Mouse (Mus musculus) midbrain, embryonic 13.5 days (tissue): ENCODE measurements at regions not wholly inside any gene's neighbourhood (a gene's known extent, or its start where the extent isn't known, plus 50 kb on each side); places are given as distances from the start of the nearest gene placed in this dataset.

Experiments used
- ATAC-seq: fragments of 200-750 bp; cut with Nextera tagmentation; 2 replicates; pipeline ENCODE4 v1.8.0; 2017; ENCODE audit warnings: mild to moderate bottlenecking, moderate TSS enrichment, moderate library complexity
- H3K27ac ChIP-seq: fragments of 300-500 bp; sonication (generic); 2 replicates; pipeline ENCODE4 v1.5.1; 2015; ENCODE audit warnings: inconsistent platforms, mild to moderate bottlenecking, moderate library complexity
- H3K27me3 ChIP-seq: fragments of 300-500 bp; sonication (generic); 2 replicates; pipeline ENCODE4 v1.6.1; 2015; ENCODE audit warnings: mild to moderate bottlenecking, inconsistent platforms
- H3K36me3 ChIP-seq: fragments of 300-500 bp; sonication (generic); 2 replicates; pipeline ENCODE4 v1.6.1; 2015; ENCODE audit warnings: mild to moderate bottlenecking, inconsistent platforms
- H3K4me1 ChIP-seq: fragments of 300-500 bp; sonication (generic); replicated peaks from 2 replicates; pipeline ENCODE4 v1.6.1; 2015; ENCODE audit warnings: inconsistent platforms
- H3K4me2 ChIP-seq: fragments of 300-500 bp; sonication (generic); replicated peaks from 2 replicates; pipeline ENCODE4 v1.6.1; 2015; ENCODE audit warnings: moderate library complexity, mild to moderate bottlenecking, inconsistent platforms
- H3K4me3 ChIP-seq: fragments of 300-500 bp; sonication (generic); replicated peaks from 2 replicates; pipeline ENCODE4 v1.5.1; 2015; ENCODE audit warnings: mild to moderate bottlenecking, inconsistent platforms
- H3K9ac ChIP-seq: fragments of 300-500 bp; sonication (generic); replicated peaks from 2 replicates; pipeline ENCODE4 v1.6.1; 2015; ENCODE audit warnings: mild to moderate bottlenecking, inconsistent platforms
- H3K9me3 ChIP-seq: fragments of 300-500 bp; sonication (generic); 2 replicates; pipeline ENCODE4 v1.6.1; 2016; ENCODE audit warnings: mild to moderate bottlenecking, inconsistent platforms
- WGBS: fragments of 180-500 bp; shearing (Covaris S2); methylation state at CpG from one replicate; pipeline ENCODE4 v1.1.7; 2015; 5-methylcytosine and 5-hydroxymethylcytosine counted together

GRCm38 (mm10) chr9:61025341-61025740 lies 231.0 kb downstream of the Uaca start:
- Histone ChIP-seq H3K4me2 (no peak overlapping the region), H3K9me3 (no peaks in the 10 kb centered on the region), H3K36me3 (no peaks in the 10 kb centered on the region), H3K9ac (no peak overlapping the region), H3K4me1 (peaks cover 13% of the 10 kb centered on the region), H3K27ac (no peak overlapping the region), H3K4me3 (no peak overlapping the region), H3K27me3 (peaks cover 7% of the 10 kb centered on the region)
- no peak for ATAC-seq
- 93% methylated on average over 6 of the region's 6 CpGs for WGBS

- H3K9me3 ChIP-seq = no peaks in the 10 kb centered on the region
- no peak overlapping the region for H3K4me3 ChIP-seq
- H3K4me1 ChIP-seq = peaks cover 24% of the 10 kb centered on the region
- no peak overlapping the region for H3K4me2 ChIP-seq
- ATAC-seq = no peak
- no peaks in the 10 kb centered on the region for H3K36me3 ChIP-seq
- no peak overlapping the region for H3K27ac ChIP-seq
- H3K9ac ChIP-seq = no peak overlapping the region
- 59% methylated on average over 12 of the region's 12 CpGs for WGBS
- peaks cover 7% of the 10 kb centered on the region for H3K27me3 ChIP-seq
Measured at GRCm38 (mm10) chr9:61028775-61029401, 234.5 kb downstream of the Uaca start.

- Histone ChIP-seq H3K4me1 (peaks cover 24% of the 10 kb centered on the region), H3K4me2 (no peak overlapping the region), H3K27ac (no peak overlapping the region), H3K9me3 (no peaks in the 10 kb centered on the region), H3K27me3 (0 out of 2 replicates have a peak, but pooled peaks cover 4% of the 10 kb centered on the region), H3K36me3 (no peaks in the 10 kb centered on the region), H3K4me3 (no peak overlapping the region), H3K9ac (no peak overlapping the region)
- 83% methylated on average over 26 of the region's 26 CpGs for WGBS
- ATAC-seq = no peak
Measured at GRCm38 (mm10) chr9:61031699-61032447, 237.5 kb downstream of the Uaca start.

GRCm38 (mm10) chr9:61032448-61033433 lies 238.4 kb downstream of the Uaca start:
- Histone ChIP-seq H3K27ac (peak overlapping the region; percentile 45; the same call in 1 of the 2 replicates), H3K9ac (no peak overlapping the region), H3K4me3 (no peak overlapping the region), H3K4me1 (peaks cover 24% of the 10 kb centered on the region), H3K9me3 (no peaks in the 10 kb centered on the region), H3K27me3 (0 out of 2 replicates have a peak, but pooled peaks cover 8% of the 10 kb centered on the region), H3K36me3 (no peaks in the 10 kb centered on the region), H3K4me2 (no peak overlapping the region)
- no peak for ATAC-seq
- 71% methylated on average over 23 of the region's 23 CpGs for WGBS

GRCm38 (mm10) chr9:61033593-61033992 lies 239.3 kb downstream of the Uaca start:
- Histone ChIP-seq H3K9ac (no peak overlapping the region), H3K9me3 (no peaks in the 10 kb centered on the region), H3K36me3 (no peaks in the 10 kb centered on the region), H3K27ac (no peak overlapping the region), H3K4me2 (no peak overlapping the region), H3K27me3 (0 out of 2 replicates have a peak, but pooled peaks cover 11% of the 10 kb centered on the region), H3K4me3 (no peak overlapping the region), H3K4me1 (peaks cover 24% of the 10 kb centered on the region)
- 80% methylated on average over 9 of the region's 9 CpGs for whole genome bisulfite sequencing
- ATAC-seq = no peak

GRCm38 (mm10) chr9:61042063-61042462 lies 247.7 kb downstream of the Uaca start:
- Histone ChIP-seq H3K4me1 (peaks cover 29% of the 10 kb centered on the region), H3K4me2 (no peak overlapping the region), H3K27ac (no peak overlapping the region), H3K36me3 (no peaks in the 10 kb centered on the region), H3K4me3 (no peak overlapping the region), H3K9me3 (no peaks in the 10 kb centered on the region), H3K9ac (no peak overlapping the region), H3K27me3 (peaks cover 29% of the 10 kb centered on the region)
- WGBS = 37% methylated on average over 2 of the region's 2 CpGs
- ATAC-seq = 0 out of 2 replicates have a peak, but pooled peaks have one; percentile 6

GRCm38 (mm10) chr9:61044983-61045382 lies 250.6 kb downstream of the Uaca start:
- Histone ChIP-seq H3K4me1 (peaks cover 22% of the 10 kb centered on the region), H3K4me2 (no peak overlapping the region), H3K27ac (no peak overlapping the region), H3K9me3 (no peaks in the 10 kb centered on the region), H3K36me3 (no peaks in the 10 kb centered on the region), H3K27me3 (peaks cover 30% of the 10 kb centered on the region), H3K9ac (no peak overlapping the region), H3K4me3 (no peak overlapping the region)
- 87% methylated on average over 14 of the region's 14 CpGs for whole genome bisulfite sequencing
- no peak for ATAC-seq

- Histone ChIP-seq H3K4me3 (no peak overlapping the region), H3K36me3 (no peaks in the 10 kb centered on the region), H3K4me2 (no peak overlapping the region), H3K9me3 (no peaks in the 10 kb centered on the region), H3K4me1 (peaks cover 17% of the 10 kb centered on the region), H3K9ac (no peak overlapping the region), H3K27me3 (peaks cover 31% of the 10 kb centered on the region), H3K27ac (no peak overlapping the region)
- 16% methylated on average over 7 of the region's 7 CpGs for WGBS
- ATAC-seq = no peak
Measured at GRCm38 (mm10) chr9:61046517-61046916, 252.2 kb downstream of the Uaca start.

- H3K9ac ChIP-seq = no peak overlapping the region
- H3K36me3 ChIP-seq = no peaks in the 10 kb centered on the region
- H3K4me3 ChIP-seq = no peak overlapping the region
- no peaks in the 10 kb centered on the region for H3K9me3 ChIP-seq
- no peak overlapping the region for H3K27ac ChIP-seq
- peaks cover 28% of the 10 kb centered on the region for H3K27me3 ChIP-seq
- peaks cover 9% of the 10 kb centered on the region for H3K4me1 ChIP-seq
- ATAC-seq = no peak
- H3K4me2 ChIP-seq = no peak overlapping the region
- WGBS = 79% methylated on average over 11 of the region's 11 CpGs
Measured at GRCm38 (mm10) chr9:61047289-61047688, 252.9 kb downstream of the Uaca start.

GRCm38 (mm10) chr9:61048576-61048975 lies 254.2 kb downstream of the Uaca start:
- 79% methylated on average over 15 of the region's 15 CpGs for WGBS
- Histone ChIP-seq H3K27ac (no peak overlapping the region), H3K36me3 (no peaks in the 10 kb centered on the region), H3K9ac (no peak overlapping the region), H3K4me3 (no peak overlapping the region), H3K27me3 (peaks cover 24% of the 10 kb centered on the region), H3K9me3 (no peaks in the 10 kb centered on the region), H3K4me1 (0 out of 2 replicates have a peak, but pooled peaks cover 5% of the 10 kb centered on the region), H3K4me2 (no peak overlapping the region)
- ATAC-seq = no peak

GRCm38 (mm10) chr9:61052621-61053020 lies 258.3 kb downstream of the Uaca start:
- Histone ChIP-seq H3K36me3 (no peaks in the 10 kb centered on the region), H3K4me3 (no peak overlapping the region), H3K4me2 (no peak overlapping the region), H3K27me3 (peaks cover 21% of the 10 kb centered on the region), H3K9me3 (no peaks in the 10 kb centered on the region), H3K27ac (no peak overlapping the region), H3K9ac (no peak overlapping the region), H3K4me1 (peaks cover 24% of the 10 kb centered on the region)
- 89% methylated on average over 12 of the region's 12 CpGs for WGBS
- no peak for ATAC-seq
